Mouse (Mus musculus) lung, postnatal 0 days (tissue): ENCODE measurements around the gene Sntb2.

Experiments
- CTCF ChIP-seq: IDR thresholded peaks from 2 replicates; pipeline ENCODE4 v1.5.1; 2016; ENCODE audit warnings: antibody characterized with exemption, mild to moderate bottlenecking
- EP300 ChIP-seq: IDR thresholded peaks from 2 replicates; pipeline ENCODE4 v1.6.1; 2016; ENCODE audit warnings: antibody characterized with exemption, mild to moderate bottlenecking, control low read depth

DNA sequence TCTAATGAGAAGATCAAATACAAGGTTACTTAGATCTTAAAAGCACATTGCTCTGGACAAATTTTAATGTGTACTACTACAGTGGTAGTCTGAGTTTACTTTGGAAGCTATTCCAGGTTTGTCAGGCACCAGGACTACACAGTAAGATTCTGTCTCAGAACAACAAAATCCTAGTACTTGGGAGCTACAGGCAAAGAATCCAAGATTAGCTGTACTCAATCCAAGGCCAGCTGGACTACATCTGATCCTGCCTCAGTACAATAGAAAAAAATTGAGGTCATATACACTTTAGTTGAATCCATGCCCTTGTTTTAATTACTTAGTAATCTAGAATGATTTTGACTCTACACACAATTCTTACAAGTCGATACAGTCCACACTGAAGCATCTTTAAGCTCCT lies 79.4 kb downstream of the Sntb2 start:
- TF ChIP-seq CTCF (no peak), EP300 (no peak)
